9 mouse cellular contexts compared by ENCODE assay signal in the genomic region with DNA sequence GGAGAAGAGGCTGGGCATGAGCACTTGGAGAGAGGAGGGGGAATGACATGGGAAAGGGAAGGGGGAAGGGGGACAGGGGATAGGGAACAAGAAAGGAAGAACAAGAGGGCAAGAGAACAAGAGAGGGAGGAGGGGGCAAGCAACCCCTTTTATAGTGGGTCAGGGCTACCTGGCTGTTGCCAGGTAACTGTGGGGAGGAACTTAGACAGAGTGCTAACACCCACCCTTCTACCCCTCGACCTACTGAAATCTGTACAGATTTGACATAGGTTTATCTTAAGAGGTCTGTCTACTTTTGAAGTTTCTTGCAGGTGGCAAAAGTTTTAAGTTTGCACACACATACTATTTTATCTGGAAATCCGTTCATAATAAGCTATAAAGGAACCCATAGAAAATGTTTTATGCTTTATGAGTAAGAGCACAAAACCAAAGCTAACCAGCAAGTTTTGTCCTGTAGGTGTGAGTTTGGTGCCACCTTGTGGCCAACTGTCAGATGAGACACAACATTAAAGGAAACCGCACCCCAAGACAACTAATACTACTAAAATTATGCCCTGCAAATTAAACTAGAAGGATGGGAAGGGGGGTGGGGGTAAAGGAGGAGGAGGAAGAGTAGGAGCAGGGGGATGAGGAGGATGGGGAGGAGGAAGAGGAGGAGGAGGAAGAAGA.
DNase-seq lines count a peak whose midpoint lies in the region; ATAC-seq and TF ChIP-seq lines count a peak whose summit lies in the region.
"Had no signal": no experiment of that assay in that cellular context is flagged by ENCODE, and none has a peak within 500 bp of the region (broad histone marks: within the 10 kb centered on the region; RNA-seq: fewer than 3 reads in every experiment).

No protein-coding gene starts in this region.

- TF ChIP-seq EP300 in heart, postnatal 0 days (IDR thresholded peaks at IDR 0.05; ENCODE audit: low read depth), result no peak

- WGBS in heart, postnatal 0 days, result 17% methylated on average over 3 of the region's 3 CpGs
- 26% methylated on average over 3 of the region's 3 CpGs for WGBS in heart, embryonic 10.5 days

- peak; percentile 88 for TF ChIP-seq CTCF in heart, postnatal 0 days (IDR thresholded peaks at IDR 0.05; ENCODE audit: low read depth)

- ATAC-seq in heart, postnatal 0 days (ENCODE audit: insufficient read depth, low read depth), result no peak
- 0 out of 2 replicates have a peak, but pooled peaks have one; percentile 33 for ATAC-seq in granulocyte monocyte progenitor cell, adult 5-6 weeks (replicated peaks; ENCODE audit: poor library complexity, severe bottlenecking)
- ATAC-seq in megakaryocyte progenitor cell, adult 5-6 weeks (replicated peaks; ENCODE audit: poor library complexity), result peak; percentile 61

- H3K36me3 ChIP-seq in heart, postnatal 0 days (replicated peaks; ENCODE audit: control insufficient read depth, insufficient read depth, low read length), result no peaks in the 10 kb centered on the region
- H3K36me3 ChIP-seq in heart, embryonic 10.5 days, result no peaks in the 10 kb centered on the region
- no peaks in the 10 kb centered on the region for H3K36me3 ChIP-seq in splenic B cell, adult 2 months (ENCODE audit: control insufficient read depth, insufficient read depth, low read length, poor library complexity, severe bottlenecking)
- H3K36me3 ChIP-seq: limb, embryonic 12.5 days had no signal

- no peaks in the 10 kb centered on the region for H3K4me1 ChIP-seq in heart, postnatal 0 days (ENCODE audit: control insufficient read depth, insufficient read depth)
- H3K4me1 ChIP-seq in heart, embryonic 10.5 days, result no peaks in the 10 kb centered on the region
- H3K4me1 ChIP-seq: limb, embryonic 12.5 days had no signal

- H3K4me2 ChIP-seq in heart, postnatal 0 days (ENCODE audit: low read depth, low read length), result no peak overlapping the region
- H3K4me2 ChIP-seq: limb, embryonic 12.5 days had no signal

- H3K9ac ChIP-seq in heart, postnatal 0 days (replicated peaks; ENCODE audit: low read depth, low read length), result no peak overlapping the region
- H3K9ac ChIP-seq: limb, embryonic 12.5 days had no signal

- no peaks in the 10 kb centered on the region for H3K9me3 ChIP-seq in heart, postnatal 0 days (replicated peaks; ENCODE audit: control insufficient read depth, low read length)
- H3K9me3 ChIP-seq in heart, embryonic 10.5 days, result no peaks in the 10 kb centered on the region
- H3K9me3 ChIP-seq: limb, embryonic 12.5 days had no signal

- no peaks in the 10 kb centered on the region for H3K27me3 ChIP-seq in heart, postnatal 0 days (ENCODE audit: control insufficient read depth, insufficient read depth, low read length)
- H3K27me3 ChIP-seq in heart, embryonic 10.5 days (ENCODE audit: insufficient read depth, poor library complexity, severe bottlenecking), result no peaks in the 10 kb centered on the region
- no peaks in the 10 kb centered on the region for H3K27me3 ChIP-seq in splenic B cell, adult 2 months (ENCODE audit: control insufficient read depth, insufficient read depth, low read length, poor library complexity, severe bottlenecking)

- no peak overlapping the region for H3K27ac ChIP-seq in heart, postnatal 0 days (ENCODE audit: low read depth)
- no peak overlapping the region for H3K27ac ChIP-seq in heart, embryonic 10.5 days
- H3K27ac ChIP-seq: limb, embryonic 12.5 days had no signal

- DNase-seq in heart, postnatal 0 days (ENCODE audit: low spot score), result peak; percentile 18
- no peak for DNase-seq in heart, embryonic 10.5 days (ENCODE audit: low spot score)
- DNase-seq in adipocyte (ENCODE audit: low spot score), result peak; percentile 86
- DNase-seq in cerebellum, postnatal 36 days, result peak; percentile 70 to 76
- peak; percentile 64 to 83 for DNase-seq in layer of hippocampus, postnatal 14 days (ENCODE audit: low spot score in 2 of 2)
- DNase-seq in splenic B cell, adult 2 months (ENCODE audit: low read depth, low spot score), result peak; percentile 65

- H3K4me3 ChIP-seq in heart, postnatal 0 days (ENCODE audit: low read depth, low read length), result no peak overlapping the region
- no peak overlapping the region for H3K4me3 ChIP-seq in heart, embryonic 10.5 days
- H3K4me3 ChIP-seq: limb, embryonic 12.5 days had no signal
